Mouse (Mus musculus) gastrocnemius, postnatal 25 days (tissue): ENCODE measurements around the gene Agps. TPM values are rescaled to one million over a fixed set of nuclear protein-coding genes. Genes with fewer than 3 reads are reported as not detected.

Experiments used
- total RNA-seq, 2 experiments: library from RNA; stranded (reverse); gene quantifications; 1 replicate in 1 of 2; 2 replicates in 1 of 2; pipeline ENCODE4 v1.2.3; 2021

Gene Agps
- total RNA-seq, 2 experiments from 2014 or later = 22.4 to 25.4 TPM

Other genes with a start within 250 kb of the Agps start
- gene Hnrnpa3, start 172.9 kb upstream of the Agps start, total RNA-seq = 100 to 1,000 TPM; 108 to 125 TPM
- 10 to 100 TPM; 27.6 to 29.6 TPM for gene Nfe2l2, start 127.5 kb upstream of the Agps start, total RNA-seq
- gene Ttc30b, start 106.4 kb downstream of the Agps start, total RNA-seq = 1 to 10 TPM; 2.3 to 2.8 TPM
- under 1 TPM; 0.13 to 0.35 TPM for gene Ttc30a2, start 146.0 kb downstream of the Agps start, total RNA-seq
- gene Ttc30a1, start 149.8 kb downstream of the Agps start, total RNA-seq = 1 to 10 TPM in 1 of 2 experiments, under 1 TPM in 1; 0.96 to 1.0 TPM